In genomic region chr17:12300896-12301706, GRCm38 (mm10) we compare ENCODE assay signal across 9 mouse cellular contexts. TPM values are rescaled to one million over a fixed set of nuclear protein-coding genes. Genes with fewer than 3 reads are reported as not detected.
A peak's percentile ranks its signal among the peaks of the same experiment; 100 is the strongest.
DNase-seq lines count a peak whose midpoint lies in the region; ATAC-seq and TF ChIP-seq lines count a peak whose summit lies in the region.
"Had no signal": no experiment of that assay in that cellular context is flagged by ENCODE, and none has a peak within 500 bp of the region (broad histone marks: within the 10 kb centered on the region; RNA-seq: fewer than 3 reads in every experiment).

No protein-coding gene starts in this region.

- WGBS in intestine, postnatal 0 days, result 46% methylated on average over 3 of the region's 3 CpGs
- WGBS in lung, embryonic 15.5 days, result 43% methylated on average over 3 of the region's 3 CpGs

- no peaks in the 10 kb centered on the region for H3K4me1 ChIP-seq in MEL (ENCODE audit: control insufficient read depth in 1 of 2, insufficient read depth in 2 of 2, low read length in 2 of 2)
- H3K4me1 ChIP-seq in intestine, postnatal 0 days (replicated peaks; ENCODE audit: control insufficient read depth, insufficient read depth, low read length), result 0 out of 2 replicates have a peak, but pooled peaks cover 18% of the 10 kb centered on the region
- peaks cover 38% of the 10 kb centered on the region for H3K4me1 ChIP-seq in lung, embryonic 15.5 days

- no peak overlapping the region for H3K4me2 ChIP-seq in intestine, postnatal 0 days (replicated peaks; ENCODE audit: low read depth)
- H3K4me2 ChIP-seq in lung, embryonic 15.5 days, result no peak overlapping the region

- no peak overlapping the region for H3K9ac ChIP-seq in MEL (ENCODE audit: control insufficient read depth, low read depth, low read length, poor library complexity, severe bottlenecking)
- no peak overlapping the region for H3K9ac ChIP-seq in intestine, postnatal 0 days (ENCODE audit: low read depth, low read length)
- no peak overlapping the region for H3K9ac ChIP-seq in lung, embryonic 15.5 days

- H3K9me3 ChIP-seq in MEL (replicated peaks; ENCODE audit: insufficient read depth, low read length), result no peaks in the 10 kb centered on the region
- no peaks in the 10 kb centered on the region for H3K9me3 ChIP-seq in intestine, postnatal 0 days (ENCODE audit: control insufficient read depth)
- H3K9me3 ChIP-seq in lung, embryonic 15.5 days, result no peaks in the 10 kb centered on the region
- H3K9me3 ChIP-seq: megakaryocyte, embryonic 14.5 days had no signal

- no peak for TF ChIP-seq POLR2A in MEL (IDR thresholded peaks at IDR 0.05; ENCODE audit: control insufficient read depth in 1 of 2, insufficient read depth in 1 of 2, low read depth in 1 of 2, low read length in 2 of 2, poor library complexity in 1 of 2)

- no peak for TF ChIP-seq EP300 in MEL (IDR thresholded peaks at IDR 0.05; ENCODE audit: low read depth in 1 of 2, low read length in 2 of 2)

- TF ChIP-seq CTCF in MEL (IDR thresholded peaks at IDR 0.05 in 2 of 3, conservative IDR thresholded peaks at IDR 0.05 in 1 of 3; ENCODE audit: control insufficient read depth in 1 of 3, insufficient read depth in 1 of 3, low read depth in 2 of 3, low read length in 3 of 3, poor library complexity in 1 of 3, severe bottlenecking in 1 of 3), result peak; percentile 35 to 92 (median 56); a peak in 5 of 6 replicates
- TF ChIP-seq CTCF in intestine, postnatal 0 days (IDR thresholded peaks at IDR 0.05; ENCODE audit: low read depth), result peak; percentile 99

- peak; percentile 43 for TF ChIP-seq RAD21 in MEL (IDR thresholded peaks at IDR 0.05; ENCODE audit: low read depth, low read length)

- no peaks in the 10 kb centered on the region for H3K27me3 ChIP-seq in MEL (ENCODE audit: control insufficient read depth in 1 of 2, insufficient read depth in 2 of 2, low read length in 2 of 2)
- H3K27me3 ChIP-seq in intestine, postnatal 0 days (replicated peaks; ENCODE audit: control insufficient read depth, insufficient read depth, low read length), result no peaks in the 10 kb centered on the region
- no peaks in the 10 kb centered on the region for H3K27me3 ChIP-seq in lung, embryonic 15.5 days
- H3K27me3 ChIP-seq: megakaryocyte, embryonic 14.5 days had no signal

- peak; percentile 70 for DNase-seq in embryo, embryonic 10 days (ENCODE audit: low spot score)
- DNase-seq in embryo, embryonic 9.5 days (ENCODE audit: extremely low spot score), result no peak
- DNase-seq in MEL (ENCODE audit: low read depth, low spot score), result peak; percentile 55
- peak; percentile 29 for DNase-seq in fibroblast of lung, adult 2 months (ENCODE audit: low read depth)
- peak; percentile 29 for DNase-seq in spleen, adult 12 weeks (ENCODE audit: low spot score)
- DNase-seq in left cerebral cortex, postnatal 36 days (ENCODE audit: low spot score in 2 of 2), result no peak

- no peaks in the 10 kb centered on the region for H3K36me3 ChIP-seq in MEL (ENCODE audit: control insufficient read depth in 1 of 2, insufficient read depth in 2 of 2, low read length in 2 of 2)
- no peaks in the 10 kb centered on the region for H3K36me3 ChIP-seq in intestine, postnatal 0 days (ENCODE audit: control insufficient read depth, insufficient read depth)
- no peaks in the 10 kb centered on the region for H3K36me3 ChIP-seq in lung, embryonic 15.5 days

- no peak overlapping the region for H3K27ac ChIP-seq in MEL (ENCODE audit: control insufficient read depth, low read depth, low read length)
- H3K27ac ChIP-seq in intestine, postnatal 0 days (ENCODE audit: low read depth, low read length), result no peak overlapping the region
- H3K27ac ChIP-seq in lung, embryonic 15.5 days, result no peak overlapping the region

- H3K79me2 ChIP-seq in MEL (ENCODE audit: control insufficient read depth, insufficient read depth, low read length, poor library complexity), result no peaks in the 10 kb centered on the region

- peak; percentile 78 for ATAC-seq in intestine, postnatal 0 days
- ATAC-seq in lung, embryonic 15.5 days (ENCODE audit: borderline replicate concordance, extremely low read depth, low FRiP score, low TSS enrichment), result peak; percentile 48; the same call in 1 of the 2 replicates

- intact Hi-C loops in left cerebral cortex, postnatal 36 days (cut with DNase I), result no loop called here

- no peak overlapping the region for H3K4me3 ChIP-seq in MEL (ENCODE audit: control insufficient read depth in 1 of 2, insufficient read depth in 1 of 2, low read depth in 2 of 2, low read length in 2 of 2)
- no peak overlapping the region for H3K4me3 ChIP-seq in intestine, postnatal 0 days (ENCODE audit: low read depth, low read length)
- no peak overlapping the region for H3K4me3 ChIP-seq in lung, embryonic 15.5 days
- H3K4me3 ChIP-seq: megakaryocyte, embryonic 14.5 days had no signal

TF ChIP-seq in MEL, 35 proteins besides CTCF, POLR2A, EP300 and RAD21:
- TF ChIP-seq GATA1 (IDR thresholded peaks at IDR 0.05; ENCODE audit: low read depth, low read length) (no peak), TAL1 (IDR thresholded peaks at IDR 0.05; ENCODE audit: low read length) (no peak), MYC (IDR thresholded peaks at IDR 0.05; ENCODE audit: low read depth, low read length) (0 out of 2 replicates have a peak, but pooled peaks have one; percentile 22), SIN3A (IDR thresholded peaks at IDR 0.05; ENCODE audit: low read length) (no peak), SMC3 (IDR thresholded peaks at IDR 0.05; ENCODE audit: low read depth, low read length) (peak; percentile 54)
TF ChIP-seq in MEL: peak in this region for 2.

RNA-seq across cellular contexts. Expression of gene Map3k4, which starts 17.5 kb away (rescaled TPM):
- 18.0 and 18.8 TPM in 2 replicates for total RNA-seq in MEL (2012; rRNA removed)
- 10 to 100 TPM in 1 of 2 experiments, not detected in 1; 20.4 TPM for polyA plus RNA-seq in MEL (2012; ENCODE audit: insufficient read depth in 1 of 2, insufficient read length in 2 of 2, low read depth in 1 of 2, low replicate concordance in 2 of 2, missing spikeins in 1 of 2)
- polyA plus RNA-seq in intestine, postnatal 0 days (2015; fragmentation: Nextera tagmentation; extraction: Ambion mirVana), result 29.3 and 34.7 TPM in 2 replicates
- polyA plus RNA-seq in lung, embryonic 15.5 days (2015; fragmentation: Nextera tagmentation; extraction: Ambion mirVana), result 44.3 and 46.1 TPM in 2 replicates
- 10 to 100 TPM; 45.1 to 54.7 TPM for total RNA-seq in left cerebral cortex, postnatal 36 days (2021)

Comparison
In these comparisons a context has a peak if more than half of its experiments do, and no peak if none do; other contexts are left out.
1. DNase-seq: peak in embryo, embryonic 10 days (single experiment), MEL (single experiment), fibroblast of lung, adult 2 months (single experiment) and spleen, adult 12 weeks (single experiment); none in embryo, embryonic 9.5 days (single experiment) and left cerebral cortex, postnatal 36 days (0 of 2).